Mouse (Mus musculus) CH12.LX (cell line): ENCODE measurements around the gene Uspl1.

Source experiments
- CTCF ChIP-seq, 2 experiments: IDR thresholded peaks in 1 of 2; conservative IDR thresholded peaks in 1 of 2; 2 replicates each; pipeline ENCODE4 v1.5.1; 2011 to 2012; ENCODE audit warnings: low read depth in 2 of 2, low read length in 2 of 2, improper control_type of control experiment in 1 of 2, inconsistent platforms in 1 of 2, mild to moderate bottlenecking in 1 of 2, moderate library complexity in 1 of 2
- E2F4 ChIP-seq: IDR thresholded peaks from 2 replicates; pipeline ENCODE4 v1.6.1; 2011; ENCODE audit warnings: low read depth, low read length, improper control_type of control experiment; ENCODE audit not compliant: insufficient replicate concordance
- HCFC1 ChIP-seq: IDR thresholded peaks from 2 replicates; pipeline ENCODE4 v1.6.1; 2012; ENCODE audit warnings: low read depth, mild to moderate bottlenecking, inconsistent platforms, low read length, improper control_type of control experiment
- KAT2A ChIP-seq: IDR thresholded peaks from 2 replicates; pipeline ENCODE4 v1.6.1; 2012; ENCODE audit warnings: low read length, improper control_type of control experiment, inconsistent platforms; ENCODE audit not compliant: insufficient replicate concordance
- MAFK ChIP-seq: IDR thresholded peaks from 2 replicates; pipeline ENCODE4 v1.6.1; 2011; ENCODE audit warnings: low read length, improper control_type of control experiment; ENCODE audit not compliant: insufficient replicate concordance
- MAX ChIP-seq: IDR thresholded peaks from 2 replicates; pipeline ENCODE4 v1.6.1; 2011; ENCODE audit warnings: low read length, improper control_type of control experiment
- MAZ ChIP-seq: IDR thresholded peaks from 2 replicates; pipeline ENCODE4 v1.6.1; 2012; ENCODE audit warnings: low read depth, mild to moderate bottlenecking, inconsistent platforms, low read length, improper control_type of control experiment, moderate library complexity
- RCOR1 ChIP-seq: conservative IDR thresholded peaks from 2 replicates; pipeline ENCODE4 v1.6.1; 2012; ENCODE audit warnings: low read depth, mild to moderate bottlenecking, inconsistent platforms, low read length, improper control_type of control experiment
- SIN3A ChIP-seq: IDR thresholded peaks from 2 replicates; pipeline ENCODE4 v1.6.1; 2012; ENCODE audit warnings: low read length, improper control_type of control experiment, inconsistent platforms
- ZC3H11A ChIP-seq: IDR thresholded peaks from 2 replicates; pipeline ENCODE4 v1.6.1; 2012; ENCODE audit warnings: low read depth, mild to moderate bottlenecking, inconsistent platforms, low read length, improper control_type of control experiment
- ZKSCAN1 ChIP-seq: IDR thresholded peaks from 2 replicates; pipeline ENCODE4 v1.6.1; 2012; ENCODE audit warnings: low read depth, inconsistent platforms, low read length, improper control_type of control experiment, borderline replicate concordance
- ZMIZ1 ChIP-seq: IDR thresholded peaks from 2 replicates; pipeline ENCODE4 v1.6.1; 2012; ENCODE audit warnings: low read depth, mild to moderate bottlenecking, inconsistent platforms, low read length, improper control_type of control experiment

DNA sequence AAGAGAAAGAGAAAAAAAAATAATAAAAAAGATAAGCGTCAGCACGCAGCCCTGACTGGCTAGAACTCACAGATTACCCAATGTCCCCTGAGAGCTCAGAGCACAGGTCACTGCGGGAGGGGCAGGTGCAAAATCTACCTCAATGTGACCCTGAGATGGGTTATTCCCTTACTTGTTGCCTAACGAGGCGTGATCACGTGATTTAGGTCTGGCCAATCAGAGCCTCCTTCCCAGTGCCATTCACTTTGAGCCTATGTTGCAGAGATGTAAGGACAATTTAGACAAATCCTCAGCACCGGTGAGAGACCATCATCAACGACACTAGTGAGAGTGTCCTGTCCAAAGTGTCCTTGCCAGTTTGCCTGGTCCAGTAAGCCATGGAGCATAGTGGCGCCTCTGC lies 43.8 kb upstream of the Uspl1 start:
- TF ChIP-seq SIN3A = no peak
- no peak for TF ChIP-seq MAX
- TF ChIP-seq KAT2A = no peak
- TF ChIP-seq ZC3H11A = no peak
- TF ChIP-seq ZMIZ1 = no peak
- no peak for TF ChIP-seq HCFC1
- no peak for TF ChIP-seq RCOR1
- no peak for TF ChIP-seq MAZ
- no peak for TF ChIP-seq MAFK
- no peak for TF ChIP-seq E2F4
- no peak for TF ChIP-seq ZKSCAN1
- no peak for TF ChIP-seq CTCF (conservative IDR thresholded peaks at IDR 0.05 in 1 of 2, IDR thresholded peaks at IDR 0.05 in 1 of 2; ENCODE audit: low read depth in 2 of 2, low read length in 2 of 2)
